Comparison of ENCODE assay signal across 19 mouse cellular contexts in the genomic region with DNA sequence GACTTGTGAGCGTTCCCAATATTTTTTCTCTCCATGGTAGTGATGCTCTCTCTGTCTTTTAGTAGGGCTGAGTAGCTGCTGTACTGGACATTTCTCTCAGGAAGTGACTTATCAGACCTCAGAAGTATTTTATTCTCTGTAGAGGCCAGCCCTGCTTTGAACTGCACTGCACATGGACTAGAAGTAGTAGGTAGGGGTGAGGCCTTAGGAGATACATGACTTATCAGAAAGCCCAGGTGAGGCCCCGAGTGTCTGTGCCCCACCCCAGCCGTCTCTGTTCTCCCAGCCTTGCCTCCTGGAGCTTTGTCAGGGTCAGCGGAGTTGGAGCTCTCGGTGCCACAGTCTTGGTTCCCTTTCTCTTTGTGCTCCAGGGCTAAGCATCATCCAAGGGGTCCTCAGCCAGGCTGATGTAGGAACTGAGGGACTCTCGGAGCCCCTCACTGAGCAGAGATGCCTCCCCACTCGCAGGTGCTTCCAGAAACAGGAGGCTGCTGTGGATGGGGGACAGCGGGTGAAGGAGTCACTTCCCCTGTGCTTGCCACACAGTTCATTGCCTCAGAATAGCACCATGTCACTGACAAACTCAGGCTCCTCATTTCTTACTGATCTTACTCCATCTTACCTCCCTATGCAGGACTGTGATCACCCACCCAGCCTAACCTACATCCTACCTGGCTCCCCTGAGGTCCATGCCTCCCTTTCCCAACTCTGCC. TPM values are rescaled to one million over a fixed set of nuclear protein-coding genes. Genes with fewer than 3 reads are reported as not detected.
DNase-seq lines count a peak whose midpoint lies in the region; ATAC-seq and TF ChIP-seq lines count a peak whose summit lies in the region.
"Had no signal": no experiment of that assay in that cellular context is flagged by ENCODE, and none has a peak within 500 bp of the region (broad histone marks: within the 10 kb centered on the region; RNA-seq: fewer than 3 reads in every experiment).

No protein-coding gene starts in this region.

- H3K9ac ChIP-seq in liver, postnatal 0 days (replicated peaks), result no peak overlapping the region
- H3K9ac ChIP-seq in liver, embryonic 13.5 days, result peak overlapping the region; percentile 36
- H3K9ac ChIP-seq: embryonic facial prominence, embryonic 15.5 days; forebrain, embryonic 15.5 days; heart, embryonic 15.5 days; hindbrain, embryonic 13.5 days had no signal

- H3K9me3 ChIP-seq in liver, postnatal 0 days (ENCODE audit: low read length), result no peaks in the 10 kb centered on the region
- H3K9me3 ChIP-seq in liver, embryonic 13.5 days (replicated peaks), result no peaks in the 10 kb centered on the region
- H3K9me3 ChIP-seq in megakaryocyte, embryonic 14.5 days, result no peaks in the 10 kb centered on the region
- H3K9me3 ChIP-seq: embryonic facial prominence, embryonic 15.5 days; forebrain, embryonic 15.5 days; heart, embryonic 15.5 days; hindbrain, embryonic 13.5 days had no signal

- TF ChIP-seq CTCF in liver, postnatal 0 days (IDR thresholded peaks at IDR 0.05; ENCODE audit: low read depth), result no peak

- WGBS in liver, postnatal 0 days (ENCODE audit: insufficient replicate concordance), result 77% methylated on average over 8 of the region's 8 CpGs
- 65% methylated on average over 8 of the region's 8 CpGs for WGBS in liver, embryonic 13.5 days (ENCODE audit: insufficient replicate concordance)

- peaks cover 19% of the 10 kb centered on the region; the same call in 1 of the 2 replicates for H3K4me1 ChIP-seq in liver, postnatal 0 days (ENCODE audit: insufficient read depth)
- H3K4me1 ChIP-seq in liver, embryonic 13.5 days (replicated peaks), result peaks cover 57% of the 10 kb centered on the region
- peaks cover 100% of the 10 kb centered on the region for H3K4me1 ChIP-seq in megakaryocyte, embryonic 14.5 days
- H3K4me1 ChIP-seq: embryonic facial prominence, embryonic 15.5 days; hindbrain, embryonic 13.5 days had no signal

- no peaks in the 10 kb centered on the region for H3K27me3 ChIP-seq in liver, postnatal 0 days (ENCODE audit: insufficient read depth, low read length)
- H3K27me3 ChIP-seq in liver, embryonic 13.5 days, result no peaks in the 10 kb centered on the region
- H3K27me3 ChIP-seq in megakaryocyte, embryonic 14.5 days (replicated peaks), result no peaks in the 10 kb centered on the region
- H3K27me3 ChIP-seq: embryonic facial prominence, embryonic 15.5 days; forebrain, embryonic 15.5 days; heart, embryonic 15.5 days; hindbrain, embryonic 13.5 days had no signal

- TF ChIP-seq EP300 in liver, postnatal 0 days (IDR thresholded peaks at IDR 0.05; ENCODE audit: low read depth), result no peak

- H3K4me2 ChIP-seq in liver, postnatal 0 days (ENCODE audit: low read depth, low read length), result no peak overlapping the region
- H3K4me2 ChIP-seq in liver, embryonic 13.5 days, result 0 out of 2 replicates have a peak overlapping the region, but pooled peaks have one; percentile 6
- H3K4me2 ChIP-seq: embryonic facial prominence, embryonic 15.5 days; forebrain, embryonic 15.5 days; heart, embryonic 11.5 days; heart, embryonic 15.5 days; hindbrain, embryonic 13.5 days had no signal

- H3K36me3 ChIP-seq in liver, postnatal 0 days (replicated peaks; ENCODE audit: insufficient read depth, low read length), result peaks cover 64% of the 10 kb centered on the region
- peaks cover 63% of the 10 kb centered on the region for H3K36me3 ChIP-seq in liver, embryonic 13.5 days
- peaks cover 100% of the 10 kb centered on the region for H3K36me3 ChIP-seq in megakaryocyte, embryonic 14.5 days (replicated peaks; ENCODE audit: low read length)

- no peak for ATAC-seq in liver, postnatal 0 days
- ATAC-seq in liver, embryonic 13.5 days (ENCODE audit: low read depth), result peak; percentile 62
- no peak for ATAC-seq in inflammation-experienced regulatory T-cells, adult 6 months

- DNase-seq in liver, result peak; percentile 16
- DNase-seq in liver, postnatal 0 days, result no peak
- no peak for DNase-seq in liver, embryonic 13.5 days
- no peak for DNase-seq in gastrocnemius, postnatal 25 days

- no peak overlapping the region for H3K4me3 ChIP-seq in liver, postnatal 0 days (ENCODE audit: low read depth, low read length)
- H3K4me3 ChIP-seq in liver, embryonic 13.5 days (replicated peaks), result no peak overlapping the region
- peak overlapping the region; percentile 9 for H3K4me3 ChIP-seq in megakaryocyte, embryonic 14.5 days (replicated peaks)
- H3K4me3 ChIP-seq: embryonic facial prominence, embryonic 15.5 days; erythroblast, embryonic 14.5 days; forebrain, embryonic 15.5 days; heart, adult 2 months; heart, embryonic 15.5 days; hindbrain, embryonic 13.5 days had no signal

- H3K27ac ChIP-seq in liver, postnatal 0 days (ENCODE audit: low read depth), result no peak overlapping the region
- peak overlapping the region; percentile 68 for H3K27ac ChIP-seq in liver, embryonic 13.5 days
- H3K27ac ChIP-seq: embryonic facial prominence, embryonic 15.5 days; forebrain, embryonic 15.5 days; heart, adult 2 months; heart, embryonic 15.5 days; hindbrain, embryonic 13.5 days; hindbrain, postnatal 0 days had no signal

RNA-seq across cellular contexts. Expression of gene Rab5if, which starts 11.3 kb away (rescaled TPM):
- polyA plus RNA-seq in liver, postnatal 0 days (2015; fragmentation: Nextera tagmentation; extraction: Ambion mirVana), result 190 and 216 TPM in 2 replicates
- polyA plus RNA-seq in liver, embryonic 13.5 days (2015; fragmentation: Nextera tagmentation; extraction: Ambion mirVana), result 204 and 210 TPM in 2 replicates
- 175 and 255 TPM in 2 replicates for polyA plus RNA-seq in megakaryocyte, embryonic 14.5 days (2012; ENCODE audit: insufficient read depth, low replicate concordance)
- total RNA-seq in gastrocnemius, postnatal 25 days (2021), result 10 to 100 TPM; 86.8 to 87.6 TPM
- 1 to 10 TPM; 3.3 to 4.6 (median 3.3) TPM for polyA plus RNA-seq in inflammation-experienced regulatory T-cells, adult 6 months (2017; shearing (Covaris generic))

RNA-seq across cellular contexts. Expression of gene Sla2, which starts 12.8 kb away (rescaled TPM):
- polyA plus RNA-seq in liver, postnatal 0 days (2015; fragmentation: Nextera tagmentation; extraction: Ambion mirVana), result 1.8 and 2.4 TPM in 2 replicates
- polyA plus RNA-seq in liver, embryonic 13.5 days (2015; fragmentation: Nextera tagmentation; extraction: Ambion mirVana), result 3.1 and 3.3 TPM in 2 replicates
- polyA plus RNA-seq in megakaryocyte, embryonic 14.5 days (2012; ENCODE audit: insufficient read depth, low replicate concordance), result 86.1 and 150 TPM in 2 replicates
- not detected for total RNA-seq in gastrocnemius, postnatal 25 days (2021)
- 10 to 100 TPM; 55.1 to 91.5 (median 58.8) TPM for polyA plus RNA-seq in inflammation-experienced regulatory T-cells, adult 6 months (2017; shearing (Covaris generic))
- total RNA-seq: adrenal gland, adult 2 months; adrenal gland, postnatal 25 days; gastrocnemius, adult 8-10 months; gastrocnemius, postnatal 4 days; heart, adult 2 months; hindbrain, postnatal 0 days had no signal

RNA-seq across cellular contexts. Expression of gene 4930518I15Rik, which starts 16.5 kb away (rescaled TPM):
- polyA plus RNA-seq in liver, postnatal 0 days (2015; fragmentation: Nextera tagmentation; extraction: Ambion mirVana), result 1.2 and 1.8 TPM in 2 replicates
- 1.6 and 2.0 TPM in 2 replicates for polyA plus RNA-seq in liver, embryonic 13.5 days (2015; fragmentation: Nextera tagmentation; extraction: Ambion mirVana)
- polyA plus RNA-seq in megakaryocyte, embryonic 14.5 days (2012; ENCODE audit: insufficient read depth, low replicate concordance), result 0.13 TPM in 1 of 2 replicates, not detected in the other
- under 1 TPM; 0.33 to 0.99 TPM for total RNA-seq in gastrocnemius, postnatal 25 days (2021)
- polyA plus RNA-seq in inflammation-experienced regulatory T-cells, adult 6 months (2017; shearing (Covaris generic)), result 10 to 100 TPM; 13.4 to 30.1 (median 27.0) TPM
- total RNA-seq: common myeloid progenitor, adult 5-6 weeks had no signal

RNA-seq across cellular contexts. Expression of gene Tgif2, which starts 34.4 kb away (rescaled TPM):
- 4.9 and 5.1 TPM in 2 replicates for polyA plus RNA-seq in liver, postnatal 0 days (2015; fragmentation: Nextera tagmentation; extraction: Ambion mirVana)
- polyA plus RNA-seq in liver, embryonic 13.5 days (2015; fragmentation: Nextera tagmentation; extraction: Ambion mirVana), result 7.2 and 9.0 TPM in 2 replicates
- polyA plus RNA-seq in megakaryocyte, embryonic 14.5 days (2012; ENCODE audit: insufficient read depth, low replicate concordance), result 5.1 and 8.1 TPM in 2 replicates
- total RNA-seq in gastrocnemius, postnatal 25 days (2021), result under 1 TPM; 0.46 to 0.86 TPM
- polyA plus RNA-seq in inflammation-experienced regulatory T-cells, adult 6 months (2017; shearing (Covaris generic)), result 1 to 10 TPM; 3.1 to 9.7 (median 4.6) TPM

Comparison
In these comparisons a context has a peak if more than half of its experiments do, and no peak if none do; other contexts are left out.
1. RNA of gene Rab5if, which starts 11.3 kb away (polyA plus RNA-seq): 204 to 210 TPM in liver, embryonic 13.5 days, 190 to 216 TPM in liver, postnatal 0 days and 175 to 255 TPM in megakaryocyte, embryonic 14.5 days; 3.3 to 4.6 TPM in inflammation-experienced regulatory T-cells, adult 6 months; every median in the first group is over 10 times any median in the second.
2. RNA of gene Sla2, which starts 12.8 kb away (polyA plus RNA-seq): 86.1 to 150 TPM in megakaryocyte, embryonic 14.5 days and 55.1 to 91.5 TPM in inflammation-experienced regulatory T-cells, adult 6 months; 3.1 to 3.3 TPM in liver, embryonic 13.5 days and 1.8 to 2.4 TPM in liver, postnatal 0 days; every median in the first group is over 10 times any median in the second.